Mouse (Mus musculus) testis, postnatal 14 days (tissue): ENCODE results near the gene Myl10.
A peak's percentile ranks its signal among the peaks of the same experiment; 100 is the strongest.
"Not testable (repeated sequence)": the region's sequence is repeated elsewhere in the genome, so short reads cannot be mapped to it uniquely, and the experiment has no call there.

ENCODE experiments used
- DNase-seq: peaks from one replicate; pipeline ENCODE4 v3.0.0; 2021; ENCODE audit warnings: low spot score

The Myl10 gene

DNA sequence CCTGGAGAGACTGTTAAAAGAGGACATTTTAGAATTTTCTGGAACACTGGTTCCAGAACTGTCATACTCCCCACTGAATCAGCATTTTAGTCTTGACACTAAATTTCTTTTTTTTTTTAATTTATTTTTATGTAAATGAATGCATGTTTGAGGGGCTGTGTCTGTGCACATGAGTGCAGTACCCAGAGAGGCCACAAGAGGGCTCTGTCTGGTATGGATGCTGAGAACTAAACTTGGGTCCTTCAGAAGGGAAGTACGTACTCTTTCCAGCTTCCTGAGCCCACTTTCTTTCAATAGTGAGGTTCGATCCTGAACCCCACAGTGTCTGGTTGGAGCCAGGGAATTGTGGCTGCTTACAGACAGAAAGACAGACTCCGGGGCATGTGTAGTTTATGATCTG, 12.6 kb downstream of the Myl10 start:
- peak; percentile 39 for DNase-seq

DNA sequence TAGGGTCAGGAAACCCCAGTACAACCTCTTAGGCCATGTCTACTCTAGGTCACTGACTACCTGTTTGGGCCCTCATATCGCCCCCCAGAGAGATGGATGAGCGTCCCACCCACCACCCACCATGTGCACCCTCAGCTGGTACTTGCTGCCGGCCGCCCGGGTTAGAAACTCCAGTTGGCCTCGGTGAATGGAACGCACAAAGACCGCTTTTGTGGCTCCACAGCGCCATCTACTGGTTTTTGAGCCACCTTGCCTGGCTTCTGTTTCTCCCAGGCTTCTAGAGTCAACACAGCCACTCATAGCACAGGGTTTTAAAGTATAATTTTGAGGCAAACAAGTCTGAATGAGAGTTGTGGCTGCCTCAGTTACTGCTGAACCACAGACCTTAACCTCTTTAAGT, 13.9 kb downstream of the Myl10 start:
- DNase-seq: peak; percentile 77

DNA sequence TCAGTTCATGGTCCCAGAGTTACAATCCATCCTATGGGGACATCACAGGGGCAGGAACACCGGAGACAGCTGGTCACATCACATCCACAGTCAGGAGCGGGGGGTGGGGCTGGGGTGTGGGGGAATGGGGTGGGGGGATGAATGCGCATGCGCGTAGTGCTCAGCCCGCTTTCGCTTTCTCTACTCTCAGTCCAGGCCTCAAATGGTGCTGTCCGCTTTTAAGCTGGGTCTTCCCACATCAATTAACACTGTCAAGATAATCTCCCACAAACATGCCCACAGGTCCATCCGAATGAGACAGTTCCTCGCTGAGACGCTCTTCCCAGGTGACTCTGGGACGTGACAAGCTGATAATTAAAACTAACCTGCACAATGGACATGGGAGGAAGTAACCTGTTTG, 15.2 kb downstream of the Myl10 start:
- no peak for DNase-seq

DNA sequence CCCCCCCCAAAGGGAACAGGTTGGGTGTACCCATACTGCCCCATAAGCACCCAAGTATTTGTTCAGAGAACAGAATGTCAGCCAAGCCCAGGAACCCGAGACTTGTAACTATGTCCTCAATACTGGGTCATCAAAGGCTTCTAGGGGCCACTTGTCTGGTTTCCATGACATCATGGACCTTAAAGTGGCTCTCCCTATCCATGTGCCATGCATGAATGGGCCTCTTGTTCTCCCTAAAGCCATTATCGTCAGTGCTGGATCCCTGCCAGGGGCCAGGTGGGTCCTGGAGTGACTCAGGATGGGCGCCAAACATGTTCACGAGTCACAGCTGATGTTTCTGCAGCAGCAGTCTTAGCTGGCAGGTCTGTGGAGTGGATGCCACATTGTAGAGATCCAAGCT, 17.8 kb downstream of the Myl10 start:
- peak; percentile 24 for DNase-seq

DNA sequence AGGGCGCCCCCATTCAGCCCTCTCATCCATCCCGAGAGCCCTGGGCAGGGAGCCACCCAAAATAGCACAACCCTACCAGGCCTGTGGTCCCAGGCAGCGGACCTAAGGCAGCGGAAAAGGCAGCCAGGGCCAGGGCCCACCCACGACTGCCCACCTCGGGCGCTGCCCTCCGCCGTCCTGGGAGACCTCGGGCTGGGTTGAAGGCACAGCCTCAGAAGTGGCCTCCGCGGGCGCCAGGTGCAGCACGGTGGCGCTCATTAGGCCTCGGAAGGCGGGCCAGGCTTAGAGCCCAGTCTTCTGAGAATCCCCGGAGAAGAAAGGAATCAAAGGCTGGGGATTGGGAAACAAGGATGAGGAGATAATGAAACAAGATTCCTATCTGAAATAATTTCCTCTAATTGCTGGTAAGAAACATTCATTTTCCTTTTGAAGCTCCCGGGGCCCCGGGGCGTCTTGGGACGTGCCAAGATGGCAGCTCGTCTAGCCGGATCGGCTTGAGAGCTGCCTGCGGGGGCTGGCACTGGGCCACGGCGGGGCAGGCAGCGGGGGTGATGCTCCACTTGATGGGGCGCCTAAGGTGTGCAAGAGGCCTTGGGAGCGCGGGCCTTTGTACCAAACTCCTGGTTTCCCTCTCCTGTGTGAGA, 21.4 kb downstream of the Myl10 start:
- peak; percentile 53 for DNase-seq

DNA sequence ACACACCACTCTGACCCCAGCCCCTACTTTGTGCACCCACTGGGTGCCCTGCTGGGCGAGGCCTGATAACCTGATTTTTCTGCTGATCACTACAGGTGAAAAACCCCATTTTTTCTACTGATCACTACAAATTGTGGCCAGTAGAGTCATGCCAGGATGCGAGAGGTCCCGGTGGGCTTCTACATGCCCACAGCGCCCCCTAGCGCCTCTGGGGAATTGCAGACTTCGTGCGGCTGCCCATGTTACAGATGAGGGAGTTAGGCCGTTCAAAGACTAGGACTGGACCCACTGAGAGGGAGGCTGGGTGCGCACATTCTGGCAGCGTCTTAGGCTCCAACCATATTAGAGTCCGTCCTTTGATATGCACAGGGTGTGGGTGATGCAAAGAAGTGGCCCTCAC, 21.9 kb downstream of the Myl10 start:
- DNase-seq: peak; percentile 83

DNA sequence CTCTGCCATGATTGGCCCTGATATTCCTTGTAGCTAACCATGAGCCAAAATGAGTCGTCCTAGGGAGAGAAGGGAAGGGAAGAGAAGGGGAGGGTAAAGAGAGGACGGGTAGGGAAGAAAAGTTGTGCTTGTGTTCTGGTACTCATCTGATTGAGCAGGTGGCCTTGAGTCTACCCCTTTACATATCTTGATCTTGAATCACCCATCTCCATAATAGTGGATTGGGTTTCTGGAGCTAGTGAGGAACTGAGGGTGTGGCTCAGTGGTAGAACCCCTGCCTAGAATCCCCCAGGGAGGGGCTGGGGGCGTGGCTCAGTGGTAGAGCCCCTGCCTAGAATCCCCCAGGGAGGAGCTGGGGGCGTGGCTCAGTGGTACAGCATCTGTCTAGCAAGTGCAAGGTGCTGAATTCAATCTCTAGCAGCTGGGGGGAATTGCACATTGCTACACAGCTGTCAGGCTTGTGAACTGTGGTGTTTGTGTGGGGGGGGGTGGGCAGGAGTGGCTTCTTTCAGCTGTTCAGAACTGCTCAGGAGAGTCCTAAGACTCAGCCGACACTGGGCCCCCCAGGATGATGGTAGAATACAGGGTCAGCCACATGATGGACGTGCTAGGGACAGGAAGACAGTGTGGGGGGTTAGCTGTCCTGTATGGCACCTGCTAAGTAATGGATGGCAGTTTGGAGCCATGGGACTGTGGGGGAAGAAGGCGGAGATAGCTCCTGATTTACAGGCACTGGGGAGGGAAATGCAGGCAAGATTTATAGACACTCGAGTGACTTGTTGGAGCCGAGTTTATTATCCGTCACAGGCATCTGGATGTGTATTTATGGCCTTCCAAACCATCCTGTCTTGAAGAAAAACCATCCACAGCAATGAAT, 24.0 kb downstream of the Myl10 start:
- DNase-seq: no peak

DNA sequence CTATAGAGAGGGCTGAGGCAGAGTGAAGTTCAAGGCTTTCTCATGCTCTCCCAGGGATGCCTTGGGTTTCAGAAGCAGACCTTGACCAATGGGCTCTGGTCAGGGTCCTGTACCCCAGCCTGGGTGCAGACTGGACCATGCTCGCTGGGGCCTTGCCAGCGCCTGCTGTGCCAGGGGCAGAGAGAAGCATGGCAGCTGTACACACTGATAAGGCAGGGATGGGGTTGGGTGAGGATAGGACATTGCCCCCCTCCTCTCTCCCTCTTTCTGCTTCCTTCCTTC, 24.6 kb downstream of the Myl10 start:
- no peak for DNase-seq

DNA sequence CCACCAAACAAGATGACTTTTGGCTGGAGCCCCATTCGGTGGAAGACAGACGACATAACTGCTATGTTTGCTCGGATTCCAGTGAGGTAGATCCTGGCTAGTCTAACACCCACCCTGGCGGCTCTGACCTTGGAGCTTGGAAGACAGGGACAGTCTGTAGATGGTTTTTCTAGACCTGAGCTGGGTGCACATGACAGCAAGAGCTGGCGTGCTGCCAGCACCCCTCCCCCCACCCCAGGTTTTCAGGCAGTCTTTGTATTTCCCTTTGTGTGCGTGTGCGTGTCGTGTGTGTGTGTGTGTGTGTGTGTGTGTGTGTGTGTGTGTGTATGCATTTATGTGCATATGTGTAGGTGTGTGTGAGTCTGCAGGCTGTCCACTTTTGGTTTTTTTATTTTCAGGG, 25.7 kb downstream of the Myl10 start:
- DNase-seq: no peak

DNA sequence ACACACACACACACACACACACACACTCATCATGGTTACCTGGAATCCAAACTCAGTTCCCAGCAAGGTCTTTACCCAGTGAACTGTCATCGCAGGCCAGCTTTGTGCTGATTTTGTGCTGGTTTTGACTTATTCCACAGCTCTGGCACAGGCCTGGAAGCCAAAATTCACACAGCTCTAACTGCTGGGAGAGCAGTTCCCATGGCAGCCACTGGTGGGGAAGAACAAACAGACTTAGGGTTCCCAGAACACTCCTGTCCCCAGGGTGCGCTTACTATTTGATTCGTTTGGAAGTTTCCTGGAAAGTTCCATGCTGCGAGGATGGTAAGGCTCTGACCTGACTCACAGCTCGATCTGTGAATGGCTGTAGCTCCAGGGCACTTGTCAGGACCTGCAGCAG, 28.6 kb downstream of the Myl10 start:
- DNase-seq: no peak

DNA sequence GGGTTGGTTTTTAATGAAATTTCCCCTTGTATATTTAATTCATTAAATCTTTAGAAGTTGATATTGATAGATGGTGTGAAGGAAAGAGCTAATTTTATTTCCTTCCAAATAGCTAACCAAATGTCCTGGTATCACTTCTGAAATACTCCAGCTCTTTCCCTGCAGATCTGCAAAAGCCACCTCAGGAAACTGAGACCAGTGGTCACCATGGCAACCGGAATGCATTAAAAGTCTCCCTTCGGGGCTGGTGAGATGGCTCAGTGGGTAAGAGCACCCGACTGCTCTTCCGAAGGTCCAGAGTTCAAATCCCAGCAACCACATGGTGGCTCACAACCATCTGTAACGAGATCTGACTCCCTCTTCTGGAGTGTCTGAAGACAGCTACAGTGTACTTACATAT, 33.3 kb downstream of the Myl10 start:
- not testable (repeated sequence) for DNase-seq

DNA sequence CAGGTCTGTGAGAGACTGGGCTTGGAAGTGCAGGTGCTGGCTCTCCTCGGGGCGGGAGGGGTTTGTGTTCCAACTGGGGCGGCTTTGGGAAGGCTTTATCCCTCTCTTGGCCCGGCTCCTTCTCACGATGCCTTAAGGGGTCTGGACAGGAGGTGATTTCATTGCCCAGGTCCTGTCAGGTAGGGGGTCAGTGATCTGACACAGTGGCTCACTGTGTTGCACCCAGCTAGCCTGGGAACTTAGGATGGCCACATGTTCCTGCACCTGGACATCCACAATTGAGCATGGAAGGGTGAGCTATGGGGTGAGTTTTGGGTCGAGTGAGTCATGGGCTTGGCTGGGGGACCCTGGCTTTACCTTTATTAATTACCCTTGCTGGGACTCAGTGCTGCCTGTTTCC, 46.0 kb downstream of the Myl10 start:
- no peak for DNase-seq

DNA sequence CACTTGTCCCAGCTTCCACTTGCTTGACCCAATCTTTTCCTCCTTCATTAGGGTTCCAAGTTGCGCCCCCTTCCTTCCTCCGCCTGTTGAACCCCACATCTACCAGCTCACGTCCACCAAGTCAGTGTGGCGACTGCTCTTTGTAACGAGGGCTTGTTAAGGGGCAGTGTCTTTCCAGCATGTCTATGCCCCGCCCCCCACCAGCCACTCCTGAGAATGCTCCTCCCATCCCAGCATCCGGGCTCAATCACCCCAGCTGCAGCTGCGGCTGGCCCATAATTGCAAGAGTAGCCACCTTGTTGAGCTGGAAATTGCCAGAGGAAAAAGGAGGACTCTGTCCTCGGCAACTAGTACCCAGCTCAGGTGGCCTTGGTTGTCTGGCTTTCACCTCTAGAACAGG, 53.6 kb downstream of the Myl10 start:
- DNase-seq: no peak
